Mouse (Mus musculus): ENCODE measurements around the gene Ddost. TPM values are rescaled to one million over a fixed set of nuclear protein-coding genes. Genes with fewer than 3 reads are reported as not detected.
"Not testable (repeated sequence)": the region's sequence is repeated elsewhere in the genome, so short reads cannot be mapped to it uniquely, and the experiment has no call there.

Ddost gene
- total RNA-seq, 2 experiments from 2014 or later = 84.1 to 91.4 TPM

- intact Hi-C loops (cut with DNase I) = no loop called here
- no peak for DNase-seq (ENCODE audit: low spot score in 2 of 2)
Observed at GRCm38 (mm10) chr4:138307739-138308138, 3.2 kb downstream of the Ddost start.

- DNase-seq (ENCODE audit: low spot score in 2 of 2) = no peak
- intact Hi-C loops (cut with DNase I) = no loop called here
Observed at GRCm38 (mm10) chr4:138310311-138310910, 5.9 kb downstream of the Ddost start.

GRCm38 (mm10) chr4:138311595-138311994 is 7.1 kb downstream of the Ddost start:
- intact Hi-C loops (cut with DNase I) = no loop called here
- DNase-seq (ENCODE audit: low spot score in 2 of 2) = no peak

GRCm38 (mm10) chr4:138312105-138312504 is 7.6 kb downstream of the Ddost start:
- intact Hi-C loops (cut with DNase I) = no loop called here

GRCm38 (mm10) chr4:138313021-138313420 is 8.5 kb downstream of the Ddost start:
- intact Hi-C loops (cut with DNase I) = no loop called here

More at GRCm38 (mm10) chr4:138312105-138312504, 7.6 kb downstream of the Ddost start:
- DNase-seq (ENCODE audit: low spot score in 2 of 2) = no peak

GRCm38 (mm10) chr4:138313795-138314194 is 9.3 kb downstream of the Ddost start:
- intact Hi-C loops (cut with DNase I) = no loop called here
- no peak for DNase-seq (ENCODE audit: low spot score in 2 of 2)

More at GRCm38 (mm10) chr4:138313021-138313420, 8.5 kb downstream of the Ddost start:
- DNase-seq (ENCODE audit: low spot score in 2 of 2) = no peak

GRCm38 (mm10) chr4:138315781-138316180 is 11.3 kb downstream of the Ddost start:
- DNase-seq (ENCODE audit: low spot score in 2 of 2) = no peak
- intact Hi-C loops (cut with DNase I) = no loop called here

GRCm38 (mm10) chr4:138316369-138316768 is 11.8 kb downstream of the Ddost start:
- no peak for DNase-seq (ENCODE audit: low spot score in 2 of 2)
- intact Hi-C loops (cut with DNase I) = no loop called here

- intact Hi-C loops (cut with DNase I) = loop anchor here (2.0 kb wide), 1 partner anchor 108 kb away; no protein-coding TSS in a partner anchor
- peak; percentile 46 to 59 for DNase-seq (ENCODE audit: low spot score in 2 of 2)
Observed at GRCm38 (mm10) chr4:138318509-138319266, 14.2 kb downstream of the Ddost start.

GRCm38 (mm10) chr4:138319508-138319907 is 15.0 kb downstream of the Ddost start:
- intact Hi-C loops (cut with DNase I) = loop anchor here (2.0 kb wide), 1 partner anchor 107 kb away; no protein-coding TSS in a partner anchor
- DNase-seq (ENCODE audit: low spot score in 2 of 2) = peak; percentile 81 to 82

- no peak for DNase-seq (ENCODE audit: low spot score in 2 of 2)
- intact Hi-C loops (cut with DNase I) = no loop called here
Observed at GRCm38 (mm10) chr4:138320711-138321110, 16.2 kb downstream of the Ddost start.

- no peak for DNase-seq (ENCODE audit: low spot score in 2 of 2)
- intact Hi-C loops (cut with DNase I) = no loop called here
Observed at GRCm38 (mm10) chr4:138321488-138321887, 17.0 kb downstream of the Ddost start.

GRCm38 (mm10) chr4:138322692-138323091 is 18.2 kb downstream of the Ddost start:
- no peak for DNase-seq (ENCODE audit: low spot score in 2 of 2)
- intact Hi-C loops (cut with DNase I) = no loop called here

GRCm38 (mm10) chr4:138323753-138324152 is 19.2 kb downstream of the Ddost start:
- intact Hi-C loops (cut with DNase I) = no loop called here
- no peak for DNase-seq (ENCODE audit: low spot score in 2 of 2)

GRCm38 (mm10) chr4:138324451-138324850 is 19.9 kb downstream of the Ddost start:
- no peak for DNase-seq (ENCODE audit: low spot score in 2 of 2)
- intact Hi-C loops (cut with DNase I) = no loop called here

- DNase-seq (ENCODE audit: low spot score in 2 of 2) = peak; percentile 89 to 91
- intact Hi-C loops (cut with DNase I) = loop anchor here (2.0 kb wide), 1 partner anchor 53 kb away; no protein-coding TSS in a partner anchor
Observed at GRCm38 (mm10) chr4:138325466-138326076, 21.0 kb downstream of the Ddost start.

- intact Hi-C loops (cut with DNase I) = loop anchor here (2.0 kb wide), 1 partner anchor 53 kb away; no protein-coding TSS in a partner anchor
- peak; percentile 91 to 92 for DNase-seq (ENCODE audit: low spot score in 2 of 2)
Observed at GRCm38 (mm10) chr4:138326077-138326695, 21.7 kb downstream of the Ddost start, which contains the start of gene Pink1. Pink1 (minus strand) TSS chr4:138326307.

- intact Hi-C loops (cut with DNase I) = loop anchor here (2.0 kb wide), 1 partner anchor 52 kb away; no protein-coding TSS in a partner anchor
- DNase-seq (ENCODE audit: low spot score in 2 of 2) = not testable (repeated sequence)
Observed at GRCm38 (mm10) chr4:138327155-138327554, 22.6 kb downstream of the Ddost start.

- intact Hi-C loops (cut with DNase I) = loop anchor here (2.0 kb wide), 1 partner anchor 51 kb away; no protein-coding TSS in a partner anchor
- DNase-seq (ENCODE audit: low spot score in 2 of 2) = no peak
Observed at GRCm38 (mm10) chr4:138327891-138328470, 23.5 kb downstream of the Ddost start.
